Mouse (Mus musculus) forebrain, embryonic 15.5 days (tissue): ENCODE data around the gene Celsr3. TPM values are rescaled to one million over a fixed set of nuclear protein-coding genes. Genes with fewer than 3 reads are reported as not detected.

Experiments
- ATAC-seq: fragments of 200-750 bp; cut with Nextera tagmentation; replicated peaks from 2 replicates; pipeline ENCODE4 v1.8.0; 2017; ENCODE audit warnings: mild to moderate bottlenecking, moderate TSS enrichment, moderate library complexity
- H3K27ac ChIP-seq: fragments of 300-500 bp; sonication (generic); replicated peaks from 2 replicates; pipeline ENCODE4 v1.5.1; 2015; ENCODE audit warnings: mild to moderate bottlenecking, inconsistent platforms
- H3K27me3 ChIP-seq: fragments of 300-500 bp; sonication (generic); 2 replicates; pipeline ENCODE4 v1.6.1; 2015; ENCODE audit warnings: inconsistent platforms
- H3K36me3 ChIP-seq: fragments of 300-500 bp; sonication (generic); 2 replicates; pipeline ENCODE4 v1.6.1; 2015; ENCODE audit warnings: mild to moderate bottlenecking, inconsistent platforms
- H3K4me1 ChIP-seq: fragments of 300-500 bp; sonication (generic); 2 replicates; pipeline ENCODE4 v1.6.1; 2015; ENCODE audit warnings: inconsistent platforms
- H3K4me2 ChIP-seq: fragments of 300-500 bp; sonication (generic); replicated peaks from 2 replicates; pipeline ENCODE4 v1.6.1; 2015; ENCODE audit warnings: mild to moderate bottlenecking, inconsistent platforms
- H3K4me3 ChIP-seq: fragments of 300-500 bp; sonication (generic); 2 replicates; pipeline ENCODE4 v1.5.1; 2015; ENCODE audit warnings: mild to moderate bottlenecking, inconsistent platforms
- H3K9ac ChIP-seq: fragments of 300-500 bp; sonication (generic); replicated peaks from 2 replicates; pipeline ENCODE4 v1.6.1; 2015; ENCODE audit warnings: mild to moderate bottlenecking, inconsistent platforms
- H3K9me3 ChIP-seq: fragments of 300-500 bp; sonication (generic); 2 replicates; pipeline ENCODE4 v1.6.1; 2016; ENCODE audit warnings: inconsistent platforms
- WGBS: fragments of 180-500 bp; shearing (Covaris S2); methylation state at CpG from one replicate; pipeline ENCODE4 v1.1.7; 2015; ENCODE audit warnings: mixed read lengths; 5-methylcytosine and 5-hydroxymethylcytosine counted together
- polyA plus RNA-seq: library from polyadenylated mRNA; unstranded; fragments of >200 nt; fragmentation: Nextera tagmentation; extraction: Ambion mirVana; gene quantifications from 2 replicates; pipeline ENCODE4 v1.2.1, GENCODE M21; 2015

Celsr3 gene
- polyA plus RNA-seq, 1 experiment from 2014 or later: 16.7 TPM

GRCm38 (mm10) chr9:108831637-108832036 lies 5.5 kb downstream of the Celsr3 start:
- 9% methylated on average over 23 of the region's 23 CpGs for WGBS
- H3K9me3 ChIP-seq: no peaks in the 10 kb centered on the region
- H3K9ac ChIP-seq: no peak overlapping the region
- H3K4me3 ChIP-seq: peak overlapping the region; percentile 26
- H3K27ac ChIP-seq: no peak overlapping the region
- H3K4me2 ChIP-seq: peak overlapping the region; percentile 50
- ATAC-seq: no peak
- peaks cover 22% of the 10 kb centered on the region; the same call in 1 of the 2 replicates for H3K27me3 ChIP-seq
- H3K36me3 ChIP-seq: peaks cover 73% of the 10 kb centered on the region
- peaks cover 64% of the 10 kb centered on the region for H3K4me1 ChIP-seq

GRCm38 (mm10) chr9:108832390-108833108 lies 6.4 kb downstream of the Celsr3 start:
- Histone ChIP-seq H3K27me3 (peaks cover 22% of the 10 kb centered on the region; the same call in 1 of the 2 replicates), H3K4me3 (peak overlapping the region; percentile 26), H3K4me2 (peak overlapping the region; percentile 50), H3K9ac (no peak overlapping the region), H3K27ac (no peak overlapping the region), H3K36me3 (peaks cover 81% of the 10 kb centered on the region), H3K4me1 (peaks cover 55% of the 10 kb centered on the region), H3K9me3 (no peaks in the 10 kb centered on the region)
- peak; percentile 92 for ATAC-seq
- 6% methylated on average over 46 of the region's 46 CpGs for WGBS

DNA sequence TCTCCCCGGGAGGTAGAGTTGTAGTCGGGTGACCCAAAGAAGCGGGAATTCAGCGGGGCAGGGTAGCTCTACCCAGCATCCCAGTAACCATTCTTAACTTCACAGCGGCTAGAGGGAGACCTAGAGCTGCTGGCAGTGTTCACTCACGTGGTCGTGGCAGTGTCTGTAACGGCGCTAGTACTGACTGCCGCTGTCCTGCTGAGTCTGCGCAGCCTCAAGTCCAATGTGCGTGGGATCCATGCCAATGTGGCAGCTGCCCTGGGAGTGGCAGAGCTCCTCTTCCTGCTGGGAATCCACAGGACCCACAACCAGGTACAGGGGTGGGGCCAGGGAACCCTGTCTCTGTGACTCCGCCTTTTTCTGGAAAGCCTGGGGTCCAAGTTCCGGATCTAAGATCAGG lies 16.9 kb downstream of the Celsr3 start:
- Histone ChIP-seq H3K36me3 (peaks cover 90% of the 10 kb centered on the region), H3K27me3 (no peaks in the 10 kb centered on the region), H3K9ac (no peak overlapping the region), H3K4me1 (no peaks in the 10 kb centered on the region), H3K4me3 (no peak overlapping the region), H3K4me2 (no peak overlapping the region), H3K9me3 (no peaks in the 10 kb centered on the region), H3K27ac (no peak overlapping the region)
- 17% methylated on average over 14 of the region's 14 CpGs for WGBS
- peak; percentile 20 for ATAC-seq

GRCm38 (mm10) chr9:108845390-108845789 lies 19.3 kb downstream of the Celsr3 start:
- Histone ChIP-seq H3K36me3 (peaks cover 90% of the 10 kb centered on the region), H3K4me2 (no peak overlapping the region), H3K27ac (no peak overlapping the region), H3K9ac (no peak overlapping the region), H3K9me3 (no peaks in the 10 kb centered on the region), H3K4me1 (no peaks in the 10 kb centered on the region), H3K4me3 (no peak overlapping the region), H3K27me3 (no peaks in the 10 kb centered on the region)
- 84% methylated on average over 5 of the region's 5 CpGs for WGBS
- ATAC-seq: no peak

DNA sequence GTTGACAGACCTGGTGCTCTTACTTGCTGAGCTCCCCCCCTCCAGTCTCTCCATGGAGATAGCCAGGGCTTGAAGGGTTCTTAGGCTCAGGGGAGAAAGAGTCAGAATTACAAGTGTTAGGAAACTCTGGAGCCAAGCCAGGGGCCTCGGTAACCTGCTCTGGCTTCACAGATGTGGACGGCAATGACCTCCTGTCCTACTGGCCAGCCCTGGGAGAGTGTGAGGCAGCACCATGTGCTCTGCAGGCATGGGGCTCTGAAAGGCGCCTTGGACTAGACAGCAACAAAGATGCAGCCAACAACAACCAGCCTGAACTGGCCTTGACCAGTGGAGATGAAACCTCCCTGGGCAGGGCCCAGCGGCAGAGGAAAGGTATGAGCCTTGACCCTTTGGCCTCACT lies 21.3 kb downstream of the Celsr3 start:
- Histone ChIP-seq H3K36me3 (peaks cover 86% of the 10 kb centered on the region), H3K4me3 (no peak overlapping the region), H3K27ac (no peak overlapping the region), H3K9ac (no peak overlapping the region), H3K9me3 (no peaks in the 10 kb centered on the region), H3K27me3 (no peaks in the 10 kb centered on the region), H3K4me1 (no peaks in the 10 kb centered on the region), H3K4me2 (no peak overlapping the region)
- 86% methylated on average over 4 of the region's 4 CpGs for WGBS
- no peak for ATAC-seq

GRCm38 (mm10) chr9:108848419-108848818 lies 22.3 kb downstream of the Celsr3 start:
- Histone ChIP-seq H3K9ac (no peak overlapping the region), H3K9me3 (no peaks in the 10 kb centered on the region), H3K36me3 (peaks cover 81% of the 10 kb centered on the region), H3K27ac (no peak overlapping the region), H3K4me1 (peaks cover 4% of the 10 kb centered on the region), H3K4me2 (no peak overlapping the region), H3K4me3 (no peak overlapping the region), H3K27me3 (no peaks in the 10 kb centered on the region)
- ATAC-seq: no peak
- WGBS: 87% methylated on average over 17 of the region's 17 CpGs

GRCm38 (mm10) chr9:108852976-108853375 lies 26.9 kb downstream of the Celsr3 start, which contains the start of gene Slc26a6:
Slc26a6 (plus strand) TSS chr9:108853283.
- H3K4me1 ChIP-seq: peaks cover 15% of the 10 kb centered on the region
- H3K36me3 ChIP-seq: peaks cover 40% of the 10 kb centered on the region
- peak within 1 kb of the TSS; percentile 76 for H3K27ac ChIP-seq
- H3K9me3 ChIP-seq: no peaks in the 10 kb centered on the region
- H3K27me3 ChIP-seq: no peaks in the 10 kb centered on the region
- H3K9ac ChIP-seq: peak within 1 kb of the TSS; percentile 58
- ATAC-seq: no peak
- peak within 1 kb of the TSS; percentile 56 for H3K4me3 ChIP-seq
- H3K4me2 ChIP-seq: peak within 1 kb of the TSS; percentile 61
- WGBS: 91% methylated on average over 3 of the region's 3 CpGs

GRCm38 (mm10) chr9:108853635-108854240 lies 27.6 kb downstream of the Celsr3 start:
- no peaks in the 10 kb centered on the region for H3K27me3 ChIP-seq
- peak; percentile 86 for ATAC-seq
- peak overlapping the region; percentile 56 for H3K4me3 ChIP-seq
- WGBS: 2% methylated on average over 25 of the region's 25 CpGs
- H3K4me2 ChIP-seq: peak overlapping the region; percentile 61
- peaks cover 37% of the 10 kb centered on the region for H3K36me3 ChIP-seq
- H3K4me1 ChIP-seq: peaks cover 15% of the 10 kb centered on the region
- H3K9ac ChIP-seq: peak overlapping the region; percentile 58
- peak overlapping the region; percentile 76 for H3K27ac ChIP-seq
- no peaks in the 10 kb centered on the region for H3K9me3 ChIP-seq

GRCm38 (mm10) chr9:108854241-108854696 lies 28.1 kb downstream of the Celsr3 start:
- H3K4me3 ChIP-seq: peak overlapping the region; percentile 56
- H3K27ac ChIP-seq: peak overlapping the region; percentile 76
- H3K9ac ChIP-seq: peak overlapping the region; percentile 58
- no peaks in the 10 kb centered on the region for H3K27me3 ChIP-seq
- peaks cover 32% of the 10 kb centered on the region for H3K36me3 ChIP-seq
- H3K4me1 ChIP-seq: peaks cover 15% of the 10 kb centered on the region
- peak overlapping the region; percentile 61 for H3K4me2 ChIP-seq
- peak; percentile 87 for ATAC-seq
- under 1% methylated on average over 28 of the region's 28 CpGs for WGBS
- H3K9me3 ChIP-seq: no peaks in the 10 kb centered on the region

DNA sequence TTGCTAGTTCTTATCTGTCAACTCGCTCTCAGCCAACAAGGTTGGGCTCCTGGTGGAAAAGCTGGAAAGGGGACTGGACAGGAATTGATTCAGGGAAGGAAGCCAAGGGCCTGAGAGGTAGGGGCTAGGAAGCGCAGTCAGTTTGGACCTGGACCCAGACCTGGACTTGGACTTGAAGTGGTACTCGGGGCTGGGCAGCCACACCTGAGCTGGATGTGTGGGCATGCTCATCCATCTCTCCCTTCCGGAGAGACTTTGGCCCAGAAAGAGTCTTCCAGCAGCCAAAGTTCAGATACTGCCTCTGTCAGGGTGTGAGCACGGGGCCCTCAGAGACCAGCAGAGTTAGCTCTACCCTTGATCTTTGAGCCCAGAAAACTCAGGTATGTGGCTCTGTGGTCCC lies 29.2 kb downstream of the Celsr3 start:
- 61% methylated on average over 5 of the region's 5 CpGs for WGBS
- no peak overlapping the region for H3K4me3 ChIP-seq
- H3K27ac ChIP-seq: no peak overlapping the region

GRCm38 (mm10) chr9:108858792-108859527 lies 32.8 kb downstream of the Celsr3 start:
- ATAC-seq: no peak
- Histone ChIP-seq H3K4me1 (peaks cover 8% of the 10 kb centered on the region), H3K27ac (no peak overlapping the region), H3K9me3 (no peaks in the 10 kb centered on the region), H3K27me3 (no peaks in the 10 kb centered on the region), H3K4me3 (no peak overlapping the region), H3K4me2 (no peak overlapping the region), H3K36me3 (0 out of 2 replicates have a peak, but pooled peaks cover 14% of the 10 kb centered on the region), H3K9ac (no peak overlapping the region)
- WGBS: 80% methylated on average over 8 of the region's 8 CpGs

More for the DNA sequence above, 29.2 kb downstream of the Celsr3 start:
- Histone ChIP-seq H3K4me2 (peak overlapping the region; percentile 61; the same call in 1 of the 2 replicates), H3K9me3 (no peaks in the 10 kb centered on the region), H3K27me3 (no peaks in the 10 kb centered on the region), H3K9ac (no peak overlapping the region), H3K4me1 (peaks cover 15% of the 10 kb centered on the region), H3K36me3 (peaks cover 24% of the 10 kb centered on the region)
- ATAC-seq: no peak
